Mouse (Mus musculus) heart, adult 2 months (tissue): ENCODE results near the gene 5330417H12Rik. TPM values are rescaled to one million over a fixed set of nuclear protein-coding genes. Genes with fewer than 3 reads are reported as not detected.

ENCODE experiments used
- DNase-seq, 2 experiments: peaks; one replicate each; pipeline ENCODE4 v3.0.0; 2021
- H3K27ac ChIP-seq: fragments of 200-600 bp; 2 replicates; pipeline ENCODE4 v1.8.1; 2022
- H3K27me3 ChIP-seq: fragments of 200-500 bp; 2 replicates; pipeline ENCODE4 v1.6.1; 2012; ENCODE audit warnings: mild to moderate bottlenecking, low read length, inconsistent platforms, mixed read lengths; ENCODE audit not compliant: control insufficient read depth, insufficient read depth
- H3K36me3 ChIP-seq: fragments of 200-500 bp; 2 replicates; pipeline ENCODE4 v1.6.1; 2012; ENCODE audit warnings: low read length, inconsistent platforms; ENCODE audit not compliant: control insufficient read depth, insufficient read depth
- H3K4me1 ChIP-seq: fragments of 200-500 bp; 2 replicates; pipeline ENCODE4 v1.6.1; 2011; ENCODE audit warnings: low read length; ENCODE audit not compliant: control insufficient read depth, insufficient read depth
- H3K4me3 ChIP-seq: fragments of 200-600 bp; 2 replicates; pipeline ENCODE4 v1.8.1; 2022
- H3K79me2 ChIP-seq: fragments of 200-500 bp; replicated peaks from 2 replicates; pipeline ENCODE4 v1.6.1; 2012; ENCODE audit warnings: mild to moderate bottlenecking, inconsistent platforms, low read length, moderate library complexity, mixed read lengths; ENCODE audit not compliant: control insufficient read depth, insufficient read depth
- H3K9ac ChIP-seq: fragments of 200-500 bp; 2 replicates; pipeline ENCODE4 v1.6.1; 2012; ENCODE audit warnings: low read depth, mild to moderate bottlenecking, control low read depth, inconsistent platforms, low read length, mixed read lengths
- CTCF ChIP-seq: fragments of 200-600 bp; IDR thresholded peaks from 2 replicates; pipeline ENCODE4 v1.8.1; 2022; ENCODE audit warnings: antibody characterized with exemption, mild to moderate bottlenecking, moderate library complexity
- EP300 ChIP-seq: fragments of 200-500 bp; IDR thresholded peaks from 2 replicates; pipeline ENCODE4 v1.6.1; 2011; ENCODE audit warnings: low read depth, low read length, control low read depth; ENCODE audit not compliant: insufficient read depth
- POLR2A ChIP-seq: fragments of 200-500 bp; IDR thresholded peaks from 2 replicates; pipeline ENCODE4 v1.6.1; 2011; ENCODE audit warnings: mild to moderate bottlenecking, low read depth, low read length, control low read depth; ENCODE audit not compliant: insufficient read depth
- WGBS: fragments of 180-500 bp; shearing (Covaris S2); methylation state at CpG from one replicate; pipeline ENCODE4 v1.1.7; 2018; 5-methylcytosine and 5-hydroxymethylcytosine counted together
- intact Hi-C: fragments of 180-260 bp; cut with DNase I; formaldehyde crosslinking; loops from one replicate; pipeline ENCODE4 v1.15.1; 2025
- polyA plus RNA-seq: library from polyadenylated mRNA; depleted of rRNA; stranded (reverse); fragments of >200 nt; gene quantifications from 2 replicates; pipeline ENCODE4 v1.2.3, GENCODE M21; 2012
- total RNA-seq, 2 experiments: library from RNA; stranded (reverse); gene quantifications; 2 replicates each; pipeline ENCODE4 v1.2.3; 2021

The 5330417H12Rik gene
- total and polyA plus RNA-seq, 3 experiments = not detected

DNA sequence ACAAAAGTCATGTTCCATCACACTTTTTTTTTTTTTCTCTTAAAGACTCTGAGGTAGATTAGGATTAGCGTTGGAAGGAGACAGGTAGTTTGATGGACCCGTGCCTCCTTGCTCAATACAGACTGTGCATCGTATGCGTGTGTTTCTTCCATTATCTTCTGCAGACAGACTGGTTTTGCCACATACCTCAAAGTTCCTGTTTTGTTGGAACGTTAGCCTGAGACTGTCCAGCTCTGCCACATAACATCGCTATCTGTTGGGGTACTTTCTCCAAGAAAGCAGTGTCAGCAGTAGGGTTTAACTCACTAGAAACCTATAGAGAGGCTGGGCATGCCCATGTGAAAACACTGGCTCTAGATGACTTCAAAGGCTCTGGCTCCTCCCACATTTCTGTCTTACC, 31.5 kb upstream of the 5330417H12Rik start:
- no peaks in the 10 kb centered on the region for H3K79me2 ChIP-seq
- no peak overlapping the region for H3K4me3 ChIP-seq
- 63% methylated on average over 6 of the region's 6 CpGs for WGBS
- H3K9ac ChIP-seq = no peak overlapping the region
- H3K27ac ChIP-seq = no peak overlapping the region
- H3K4me1 ChIP-seq = no peaks in the 10 kb centered on the region
- no peak for DNase-seq
- intact Hi-C loops = no loop called here
- no peaks in the 10 kb centered on the region for H3K27me3 ChIP-seq
- no peaks in the 10 kb centered on the region for H3K36me3 ChIP-seq
- no peak for TF ChIP-seq CTCF
- TF ChIP-seq EP300 = no peak
- TF ChIP-seq POLR2A = no peak

DNA sequence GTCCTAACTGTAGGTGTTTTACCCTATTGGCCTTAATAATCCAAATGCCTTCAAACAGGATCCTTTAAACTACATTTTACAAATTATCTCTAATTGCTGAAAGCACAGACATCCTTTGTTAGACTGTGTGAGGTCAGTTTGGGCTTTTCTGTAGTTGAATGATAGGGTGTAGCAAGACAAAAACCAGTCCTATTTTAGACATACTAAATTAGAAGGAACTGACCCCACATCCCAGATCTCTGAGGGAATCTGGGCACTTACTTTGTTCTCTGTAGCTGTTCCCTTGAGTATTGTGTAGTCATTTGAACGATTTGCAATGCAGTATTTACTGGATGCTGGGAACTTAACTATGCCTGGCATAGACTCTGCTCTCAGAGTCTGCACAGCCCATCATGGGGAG, 26.9 kb upstream of the 5330417H12Rik start:
- Histone ChIP-seq H3K27ac (no peak overlapping the region), H3K9ac (no peak overlapping the region), H3K27me3 (no peaks in the 10 kb centered on the region), H3K36me3 (no peaks in the 10 kb centered on the region), H3K4me3 (no peak overlapping the region), H3K4me1 (no peaks in the 10 kb centered on the region), H3K79me2 (no peaks in the 10 kb centered on the region)
- TF ChIP-seq EP300 = no peak
- TF ChIP-seq POLR2A = no peak
- TF ChIP-seq CTCF = no peak
- intact Hi-C loops = no loop called here
- WGBS = 15% methylated on average over 1 of the region's 1 CpGs
- no peak for DNase-seq

DNA sequence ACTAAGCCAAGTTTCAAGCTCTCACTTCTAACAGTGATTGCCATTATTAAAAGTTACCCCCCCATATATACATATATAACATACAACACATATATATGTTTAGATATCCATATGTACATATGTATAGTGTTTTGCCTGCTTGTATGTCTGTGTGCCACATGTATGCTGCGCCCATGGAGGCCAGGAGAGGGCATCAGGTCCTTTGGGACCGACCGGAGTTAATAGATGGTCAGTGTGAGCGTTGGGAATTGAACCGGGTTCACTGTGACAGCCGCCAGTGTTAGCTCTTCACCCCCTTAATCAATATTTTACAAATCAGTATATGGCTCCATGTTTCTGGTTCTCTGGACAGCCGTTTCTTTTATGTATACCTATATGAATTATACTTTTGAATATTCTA, 25.0 kb upstream of the 5330417H12Rik start:
- no peak for TF ChIP-seq POLR2A
- TF ChIP-seq CTCF = no peak
- no peak for TF ChIP-seq EP300
- H3K4me1 ChIP-seq = no peaks in the 10 kb centered on the region
- no peak for DNase-seq
- WGBS = 78% methylated on average over 7 of the region's 7 CpGs
- H3K79me2 ChIP-seq = no peaks in the 10 kb centered on the region
- H3K4me3 ChIP-seq = no peak overlapping the region
- H3K9ac ChIP-seq = no peak overlapping the region
- H3K27ac ChIP-seq = no peak overlapping the region
- no peaks in the 10 kb centered on the region for H3K36me3 ChIP-seq
- intact Hi-C loops = no loop called here
- H3K27me3 ChIP-seq = no peaks in the 10 kb centered on the region

DNA sequence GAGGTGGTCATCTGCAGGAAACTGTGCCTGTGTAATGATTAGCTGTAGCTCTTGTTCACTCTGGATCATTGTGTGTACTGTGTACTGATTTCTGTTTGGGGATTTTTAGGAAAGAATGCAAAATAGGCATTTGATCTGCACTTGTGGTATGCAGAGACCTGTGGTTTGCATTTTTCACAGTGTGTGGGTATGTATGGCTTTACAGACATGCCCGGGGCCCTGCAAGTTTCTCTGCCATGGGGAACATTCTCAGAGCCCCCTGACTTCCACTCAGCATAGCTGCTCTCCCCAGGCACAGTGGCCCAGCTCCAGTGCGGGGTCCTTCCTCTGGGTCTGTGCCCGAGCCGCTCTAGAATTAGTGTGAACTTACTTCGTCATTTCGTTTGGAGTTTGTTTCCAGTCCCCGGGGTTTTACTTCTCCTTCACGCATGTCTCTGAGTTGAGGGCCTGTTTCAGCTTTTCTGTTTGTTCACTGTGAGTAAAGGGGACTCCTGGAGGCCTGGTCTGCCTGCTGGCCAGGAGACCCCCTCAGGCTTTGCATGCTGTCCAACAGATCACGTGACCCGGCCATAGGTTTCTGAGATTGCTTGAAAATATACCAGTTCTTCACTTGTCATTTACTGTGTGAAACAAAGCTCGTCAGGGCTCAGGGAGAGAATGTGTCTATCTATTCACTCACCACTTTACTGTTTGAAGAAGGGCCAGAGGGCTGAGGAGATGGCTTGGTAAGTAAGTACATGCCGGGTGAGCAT, 24.2 kb upstream of the 5330417H12Rik start:
- no peak for TF ChIP-seq POLR2A
- no peak for TF ChIP-seq CTCF
- TF ChIP-seq EP300 = no peak
- intact Hi-C loops = no loop called here
- H3K79me2 ChIP-seq = no peaks in the 10 kb centered on the region
- no peaks in the 10 kb centered on the region for H3K36me3 ChIP-seq
- DNase-seq = no peak
- WGBS = 80% methylated on average over 12 of the region's 12 CpGs
- H3K27me3 ChIP-seq = no peaks in the 10 kb centered on the region
- no peak overlapping the region for H3K4me3 ChIP-seq
- H3K9ac ChIP-seq = no peak overlapping the region
- H3K4me1 ChIP-seq = no peaks in the 10 kb centered on the region
- no peak overlapping the region for H3K27ac ChIP-seq

DNA sequence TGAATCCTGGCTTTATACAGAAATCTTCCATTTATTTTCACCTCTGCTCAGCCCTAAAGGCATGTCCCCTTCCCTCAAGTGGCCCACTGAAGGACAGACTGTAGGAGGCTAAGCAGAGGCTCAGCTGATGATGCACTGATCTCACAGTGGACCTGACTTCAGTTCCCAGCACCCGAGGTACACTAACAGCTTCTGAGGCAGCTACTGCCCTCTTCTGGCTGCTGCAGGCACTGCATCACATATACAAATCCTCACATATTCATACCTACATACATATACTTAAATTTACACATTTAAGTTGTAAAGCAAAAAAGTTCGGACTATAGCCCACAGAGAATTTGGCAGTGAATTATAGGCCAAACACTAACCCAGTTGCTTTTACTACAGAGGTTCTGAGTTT, 20.0 kb upstream of the 5330417H12Rik start:
- no peak overlapping the region for H3K27ac ChIP-seq
- H3K4me1 ChIP-seq = no peaks in the 10 kb centered on the region
- H3K79me2 ChIP-seq = no peaks in the 10 kb centered on the region
- DNase-seq = no peak
- peak; percentile 52 for TF ChIP-seq CTCF
- TF ChIP-seq POLR2A = no peak
- no peaks in the 10 kb centered on the region for H3K36me3 ChIP-seq
- intact Hi-C loops = no loop called here
- WGBS = 89% methylated on average over 2 of the region's 2 CpGs
- H3K9ac ChIP-seq = no peak overlapping the region
- H3K27me3 ChIP-seq = no peaks in the 10 kb centered on the region
- no peak overlapping the region for H3K4me3 ChIP-seq

DNA sequence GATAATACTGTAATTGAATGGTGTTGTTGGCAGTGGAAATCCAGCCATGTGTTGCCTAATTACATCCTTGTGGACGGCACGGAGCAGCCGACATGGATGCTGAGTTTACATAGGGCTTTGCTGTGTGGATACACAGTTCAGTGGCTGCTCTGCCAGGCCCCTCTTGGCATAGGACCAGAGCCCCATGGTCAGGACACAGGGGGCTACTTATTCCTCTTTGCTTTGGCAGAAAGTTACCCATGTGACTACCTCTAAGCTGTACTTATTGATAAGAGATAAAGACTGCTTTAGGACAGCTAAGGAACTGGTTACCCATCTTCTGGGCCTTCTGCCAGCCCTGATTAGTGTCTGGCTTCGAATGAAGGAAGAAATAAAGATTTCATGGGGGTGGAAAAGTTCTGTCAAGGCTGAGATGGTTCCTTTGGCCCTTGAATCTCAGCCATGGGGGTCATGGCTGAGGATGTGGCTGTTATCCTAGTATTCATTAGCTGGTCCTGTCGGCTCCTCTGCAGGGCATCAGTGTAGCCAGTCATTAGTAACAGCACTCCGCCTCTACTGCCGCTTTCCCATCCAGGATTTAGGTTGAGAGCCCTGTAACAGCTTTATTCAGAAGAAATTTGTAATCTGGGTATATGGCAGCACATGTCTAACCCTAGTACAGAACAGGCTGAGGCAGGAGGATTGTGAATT, 17.8 kb upstream of the 5330417H12Rik start:
- H3K4me3 ChIP-seq = no peak overlapping the region
- no peaks in the 10 kb centered on the region for H3K4me1 ChIP-seq
- TF ChIP-seq EP300 (no peak), CTCF (no peak), POLR2A (no peak)
- no peaks in the 10 kb centered on the region for H3K27me3 ChIP-seq
- no peak overlapping the region for H3K27ac ChIP-seq
- no peaks in the 10 kb centered on the region for H3K36me3 ChIP-seq
- no peaks in the 10 kb centered on the region for H3K79me2 ChIP-seq
- DNase-seq = no peak
- 59% methylated on average over 7 of the region's 7 CpGs for WGBS
- H3K9ac ChIP-seq = no peak overlapping the region
- intact Hi-C loops = no loop called here
